22 mouse cellular contexts compared by ENCODE assay signal in the genomic region with DNA sequence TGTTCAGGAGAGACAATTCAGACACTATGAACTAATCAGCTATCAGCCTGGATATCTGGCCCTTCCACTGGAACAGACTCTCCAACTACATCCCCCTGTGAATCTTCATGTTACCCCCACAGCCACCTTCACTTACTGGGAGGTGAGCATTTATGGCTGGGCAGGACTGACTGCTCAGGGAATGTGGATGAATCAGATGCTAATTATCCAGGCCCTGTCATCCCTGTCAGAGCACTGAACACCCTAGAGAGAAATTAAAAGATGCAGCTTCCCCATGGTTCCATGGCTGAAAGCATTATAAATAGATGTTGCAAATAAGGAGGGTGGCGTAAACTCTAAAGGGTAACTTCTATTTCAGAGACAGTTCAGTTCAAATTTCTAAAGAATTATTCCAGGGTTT.
DNase-seq lines count a peak whose midpoint lies in the region; ATAC-seq and TF ChIP-seq lines count a peak whose summit lies in the region.
"Had no signal": no experiment of that assay in that cellular context is flagged by ENCODE, and none has a peak within 500 bp of the region (broad histone marks: within the 10 kb centered on the region; RNA-seq: fewer than 3 reads in every experiment).

No protein-coding gene starts in this region.

- TF ChIP-seq CTCF in gastrocnemius, adult 2 months (IDR thresholded peaks at IDR 0.05), result no peak
- no peak for TF ChIP-seq CTCF in olfactory bulb, adult 2 months (IDR thresholded peaks at IDR 0.05; ENCODE audit: insufficient read depth, low read depth, low read length)

- H3K9me3 ChIP-seq in midbrain, embryonic 14.5 days (ENCODE audit: control insufficient read depth, low read length), result no peaks in the 10 kb centered on the region
- no peaks in the 10 kb centered on the region for H3K9me3 ChIP-seq in midbrain, embryonic 16.5 days (replicated peaks; ENCODE audit: control insufficient read depth, low read length, poor library complexity, severe bottlenecking)
- H3K9me3 ChIP-seq: forebrain, embryonic 10.5 days; heart, embryonic 10.5 days; hindbrain, embryonic 13.5 days had no signal

- H3K27ac ChIP-seq in gastrocnemius, adult 2 months, result peak overlapping the region; percentile 40; the same call in 1 of the 2 replicates
- H3K27ac ChIP-seq in midbrain, embryonic 14.5 days (replicated peaks; ENCODE audit: low read depth, low read length), result peak overlapping the region; percentile 41; the same call in 1 of the 2 replicates
- no peak overlapping the region for H3K27ac ChIP-seq in midbrain, embryonic 16.5 days (ENCODE audit: low read length)
- H3K27ac ChIP-seq in olfactory bulb, adult 2 months (ENCODE audit: insufficient read depth, low read depth, low read length), result peak overlapping the region; percentile 80
- H3K27ac ChIP-seq: forebrain, embryonic 10.5 days; heart, adult 2 months; heart, embryonic 10.5 days; hindbrain, embryonic 13.5 days; hindbrain, postnatal 0 days had no signal

- intact Hi-C loops in gastrocnemius, adult 2 months (cut with DNase I), result no loop called here
- intact Hi-C loops in gastrocnemius, postnatal 14 days (cut with DNase I; ENCODE audit: low total_unique reads), result no loop called here

- no peak overlapping the region for H3K9ac ChIP-seq in midbrain, embryonic 14.5 days (replicated peaks; ENCODE audit: low read length)
- no peak overlapping the region for H3K9ac ChIP-seq in midbrain, embryonic 16.5 days (ENCODE audit: low read depth, low read length)
- H3K9ac ChIP-seq: hindbrain, embryonic 13.5 days had no signal

- no peak overlapping the region for H3K4me3 ChIP-seq in gastrocnemius, adult 2 months
- H3K4me3 ChIP-seq in midbrain, embryonic 14.5 days (replicated peaks; ENCODE audit: low read depth, low read length), result no peak overlapping the region
- no peak overlapping the region for H3K4me3 ChIP-seq in midbrain, embryonic 16.5 days (ENCODE audit: low read depth, low read length)
- H3K4me3 ChIP-seq in olfactory bulb, adult 2 months (ENCODE audit: insufficient read depth, low read depth, low read length), result no peak overlapping the region
- H3K4me3 ChIP-seq: forebrain, embryonic 10.5 days; heart, adult 2 months; heart, embryonic 10.5 days; hindbrain, embryonic 13.5 days had no signal

- H3K4me2 ChIP-seq in midbrain, embryonic 14.5 days (ENCODE audit: low read length), result no peak overlapping the region
- no peak overlapping the region for H3K4me2 ChIP-seq in midbrain, embryonic 16.5 days (ENCODE audit: low read length)
- H3K4me2 ChIP-seq: hindbrain, embryonic 13.5 days had no signal

- no peaks in the 10 kb centered on the region for H3K27me3 ChIP-seq in midbrain, embryonic 14.5 days (ENCODE audit: control insufficient read depth, insufficient read depth, low read length)
- H3K27me3 ChIP-seq in midbrain, embryonic 16.5 days (ENCODE audit: control insufficient read depth, insufficient read depth, low read depth, low read length), result no peaks in the 10 kb centered on the region
- H3K27me3 ChIP-seq: hindbrain, embryonic 13.5 days had no signal

- DNase-seq in gastrocnemius, adult 2 months, result no peak
- DNase-seq in gastrocnemius, postnatal 14 days, result no peak
- DNase-seq in midbrain, embryonic 14.5 days, result no peak
- peak; percentile 59 for DNase-seq in brain, adult 2 months (ENCODE audit: low read depth, low spot score)
- DNase-seq: adrenal gland, adult 2 months; adrenal gland, postnatal 14 days; cerebellum, adult 11-12 months; cerebellum, adult 8-10 months; cerebellum, postnatal 10 days; cerebellum, postnatal 36 days; gastrocnemius, postnatal 36 days; heart, adult 2 months had no signal

- H3K4me1 ChIP-seq in midbrain, embryonic 14.5 days (ENCODE audit: control insufficient read depth, insufficient read depth, low read length), result peaks cover 3% of the 10 kb centered on the region; the same call in 1 of the 2 replicates
- H3K4me1 ChIP-seq in midbrain, embryonic 16.5 days (ENCODE audit: control insufficient read depth, insufficient read depth, low read length), result no peaks in the 10 kb centered on the region
- H3K4me1 ChIP-seq in olfactory bulb, adult 2 months (ENCODE audit: control insufficient read depth, insufficient read depth, low read length), result no peaks in the 10 kb centered on the region
- H3K4me1 ChIP-seq: forebrain, embryonic 10.5 days; heart, embryonic 10.5 days had no signal

- WGBS in midbrain, embryonic 14.5 days, result 64% methylated on average over 1 of the region's 1 CpGs
- WGBS in midbrain, embryonic 16.5 days, result 55% methylated on average over 1 of the region's 1 CpGs
- 27% methylated on average over 1 of the region's 1 CpGs for WGBS in olfactory bulb, adult 2 months

- ATAC-seq in midbrain, embryonic 14.5 days (ENCODE audit: low FRiP score, low TSS enrichment), result no peak
- ATAC-seq in midbrain, embryonic 16.5 days, result no peak
- ATAC-seq: CD4-positive, CD25-positive, alpha-beta regulatory T cell, adult 4 months; forebrain, embryonic 14.5 days; hindbrain, postnatal 0 days; inflammation-experienced regulatory T-cells, adult 6 months; intestine, embryonic 16.5 days had no signal

- TF ChIP-seq POLR2A in olfactory bulb, adult 2 months (IDR thresholded peaks at IDR 0.05; ENCODE audit: insufficient read depth, low read depth, low read length), result no peak

- H3K36me3 ChIP-seq in midbrain, embryonic 14.5 days (ENCODE audit: control insufficient read depth, insufficient read depth, low read length), result no peaks in the 10 kb centered on the region
- H3K36me3 ChIP-seq in midbrain, embryonic 16.5 days (ENCODE audit: control insufficient read depth, insufficient read depth, low read length), result no peaks in the 10 kb centered on the region
- H3K36me3 ChIP-seq: forebrain, embryonic 10.5 days; heart, embryonic 10.5 days; hindbrain, embryonic 13.5 days had no signal
